Mouse (Mus musculus) liver, adult 2 months (tissue): ENCODE data around the gene Dnaic2.

Experiments
- CTCF ChIP-seq: fragments of 200-500 bp; IDR thresholded peaks from 2 replicates; pipeline ENCODE4 v1.5.1; 2011; ENCODE audit warnings: low read depth, low read length, control low read depth
- POLR2A ChIP-seq: fragments of 200-500 bp; IDR thresholded peaks from 2 replicates; pipeline ENCODE4 v1.6.1; 2011; ENCODE audit warnings: low read length, control low read depth; ENCODE audit not compliant: insufficient read depth; ENCODE audit errors: extremely low read depth

GRCm38 (mm10) chr11:114731711-114732110 lies 4.5 kb downstream of the Dnaic2 start:
- TF ChIP-seq POLR2A (no peak), CTCF (no peak)
